Mouse (Mus musculus) thymus, adult 2 months (tissue): Measurements from ENCODE around the gene Bcor. TPM values are rescaled to one million over a fixed set of nuclear protein-coding genes. Genes with fewer than 3 reads are reported as not detected.

Experiments
- DNase-seq: peaks from one replicate; pipeline ENCODE4 v3.0.0; 2021
- H3K27ac ChIP-seq: fragments of 200-500 bp; 2 replicates; pipeline ENCODE4 v1.5.1; 2012; ENCODE audit warnings: low read length, control low read depth; ENCODE audit not compliant: control insufficient read depth, insufficient read depth
- H3K27me3 ChIP-seq: fragments of 200-500 bp; 2 replicates; pipeline ENCODE4 v1.6.1; 2012; ENCODE audit warnings: mild to moderate bottlenecking, low read length, moderate library complexity, mixed read lengths; ENCODE audit not compliant: control insufficient read depth, insufficient read depth
- H3K36me3 ChIP-seq: fragments of 200-500 bp; 2 replicates; pipeline ENCODE4 v1.6.1; 2012; ENCODE audit warnings: mild to moderate bottlenecking, low read length, moderate library complexity; ENCODE audit not compliant: control insufficient read depth, insufficient read depth
- H3K4me1 ChIP-seq: fragments of 200-500 bp; replicated peaks from 2 replicates; pipeline ENCODE4 v1.6.1; 2012; ENCODE audit warnings: low read length; ENCODE audit not compliant: control insufficient read depth, insufficient read depth
- H3K4me3 ChIP-seq: fragments of 200-500 bp; 2 replicates; pipeline ENCODE4 v1.5.1; 2012; ENCODE audit warnings: mild to moderate bottlenecking, low read length, control low read depth, moderate library complexity; ENCODE audit not compliant: control insufficient read depth, insufficient read depth
- CTCF ChIP-seq: fragments of 200-500 bp; IDR thresholded peaks from 2 replicates; pipeline ENCODE4 v1.5.1; 2012; ENCODE audit warnings: mild to moderate bottlenecking, control low read depth, low read length, moderate library complexity, borderline replicate concordance; ENCODE audit not compliant: control insufficient read depth, poor library complexity, insufficient read depth; ENCODE audit errors: extremely low read depth
- POLR2A ChIP-seq: fragments of 200-500 bp; IDR thresholded peaks from 2 replicates; pipeline ENCODE4 v1.6.1; 2012; ENCODE audit warnings: mild to moderate bottlenecking, low read length, control low read depth, moderate library complexity; ENCODE audit not compliant: control insufficient read depth, poor library complexity, insufficient read depth; ENCODE audit errors: extremely low read depth
- WGBS: fragments of 180-500 bp; shearing (Covaris S2); methylation state at CpG from one replicate; pipeline ENCODE4 v1.1.7; 2018; 5-methylcytosine and 5-hydroxymethylcytosine counted together
- polyA plus RNA-seq: library from polyadenylated mRNA; depleted of rRNA; stranded (reverse); fragments of >200 nt; gene quantifications from 2 replicates; pipeline ENCODE4 v1.2.3, GENCODE M21; 2012

Bcor gene
- polyA plus RNA-seq, 1 experiment, result 30.6 TPM

GRCm38 (mm10) chrX:12087511-12088300 is 72.4 kb downstream of the Bcor start:
- H3K27me3 ChIP-seq, result no peaks in the 10 kb centered on the region

GRCm38 (mm10) chrX:12086674-12087510 is 73.3 kb downstream of the Bcor start:
- Histone ChIP-seq H3K4me3 (peak overlapping the region; percentile 88), H3K27ac (no peak overlapping the region), H3K36me3 (no peaks in the 10 kb centered on the region), H3K4me1 (peaks cover 25% of the 10 kb centered on the region), H3K27me3 (no peaks in the 10 kb centered on the region)
- 5% methylated on average over 38 of the region's 70 CpGs for WGBS
- TF ChIP-seq CTCF (no peak; the same call in 1 of the 2 replicates), POLR2A (no peak)
- peak; percentile 24 for DNase-seq

More at GRCm38 (mm10) chrX:12087511-12088300, 72.4 kb downstream of the Bcor start:
- WGBS, result under 1% methylated on average over 36 of the region's 55 CpGs
- Histone ChIP-seq H3K4me1 (peaks cover 25% of the 10 kb centered on the region), H3K4me3 (peak overlapping the region; percentile 88), H3K36me3 (no peaks in the 10 kb centered on the region), H3K27ac (peak overlapping the region; percentile 94)
- TF ChIP-seq POLR2A (0 out of 2 replicates have a peak, but pooled peaks have one; percentile 7), CTCF (0 out of 2 replicates have a peak, but pooled peaks have one; percentile 28)
- peak; percentile 62 for DNase-seq

- DNase-seq, result no peak
- TF ChIP-seq CTCF, result no peak
- no peak for TF ChIP-seq POLR2A
- no peaks in the 10 kb centered on the region for H3K36me3 ChIP-seq
- peaks cover 34% of the 10 kb centered on the region for H3K4me1 ChIP-seq
- no peaks in the 10 kb centered on the region for H3K27me3 ChIP-seq
- WGBS, result 61% methylated on average over 10 of the region's 10 CpGs
- no peak overlapping the region for H3K27ac ChIP-seq
- no peak overlapping the region for H3K4me3 ChIP-seq
These were observed 74.2 kb downstream of the Bcor start for GRCm38 (mm10) chrX:12085949-12086348.

- Histone ChIP-seq H3K4me1 (peaks cover 29% of the 10 kb centered on the region), H3K36me3 (no peaks in the 10 kb centered on the region), H3K27ac (no peak overlapping the region), H3K4me3 (no peak overlapping the region), H3K27me3 (no peaks in the 10 kb centered on the region)
- DNase-seq, result no peak
- TF ChIP-seq CTCF, result no peak
- TF ChIP-seq POLR2A, result no peak
- 89% methylated on average over 17 of the region's 18 CpGs for WGBS
These were observed 74.9 kb downstream of the Bcor start for GRCm38 (mm10) chrX:12085290-12085689.

- Histone ChIP-seq H3K4me1 (peaks cover 23% of the 10 kb centered on the region), H3K27ac (no peak overlapping the region), H3K27me3 (no peaks in the 10 kb centered on the region), H3K4me3 (no peak overlapping the region), H3K36me3 (no peaks in the 10 kb centered on the region)
- no peak for TF ChIP-seq POLR2A
- no peak for TF ChIP-seq CTCF
- WGBS, result 99% methylated on average over 4 of the region's 4 CpGs
- DNase-seq, result no peak
These were observed 75.5 kb downstream of the Bcor start for GRCm38 (mm10) chrX:12084698-12085097.

- Histone ChIP-seq H3K36me3 (no peaks in the 10 kb centered on the region), H3K27ac (no peak overlapping the region), H3K4me1 (peaks cover 14% of the 10 kb centered on the region), H3K27me3 (no peaks in the 10 kb centered on the region), H3K4me3 (no peak overlapping the region)
- WGBS, result 68% methylated on average over 10 of the region's 10 CpGs
- DNase-seq, result no peak
- TF ChIP-seq CTCF (no peak), POLR2A (no peak)
These were observed 76.5 kb downstream of the Bcor start for GRCm38 (mm10) chrX:12083631-12084030.
